Mouse (Mus musculus) ES-Bruce4 (cell line): Measurements from ENCODE around the gene Ruvbl1.

Experiments used
- CTCF ChIP-seq: IDR thresholded peaks from one replicate; pipeline ENCODE4 v1.8.1; 2011; ENCODE audit warnings: low read depth, low read length
- POLR2A ChIP-seq: IDR thresholded peaks from one replicate; pipeline ENCODE4 v1.8.1; 2011; ENCODE audit warnings: low read length; ENCODE audit not compliant: insufficient read depth

GRCm38 (mm10) chr6:88489026-88489425, 23.8 kb downstream of the Ruvbl1 start:
- TF ChIP-seq POLR2A = no peak
- TF ChIP-seq CTCF = no peak
